Mouse (Mus musculus) lung, embryonic 14.5 days (tissue): ENCODE results near the gene Gm20662. TPM values are rescaled to one million over a fixed set of nuclear protein-coding genes. Genes with fewer than 3 reads are reported as not detected.

ENCODE experiments used
- ATAC-seq: fragments of 200-750 bp; cut with Nextera tagmentation; 2 replicates; pipeline ENCODE4 v1.8.0; 2017; ENCODE audit warnings: mild to moderate bottlenecking, moderate TSS enrichment, moderate library complexity; ENCODE audit not compliant: insufficient read depth
- DNase-seq: peaks from one replicate; pipeline ENCODE4 v3.0.0-alpha.2; 2015
- H3K27ac ChIP-seq: fragments of 300-500 bp; sonication (generic); 2 replicates; pipeline ENCODE4 v1.5.1; 2014; ENCODE audit warnings: low read depth, mild to moderate bottlenecking, moderate library complexity
- H3K27me3 ChIP-seq: fragments of 300-500 bp; sonication (generic); 2 replicates; pipeline ENCODE4 v1.6.1; 2014; ENCODE audit warnings: low read length, control low read depth; ENCODE audit not compliant: insufficient read depth
- H3K36me3 ChIP-seq: fragments of 300-500 bp; sonication (generic); 2 replicates; pipeline ENCODE4 v1.6.1; 2014; ENCODE audit warnings: control low read depth; ENCODE audit not compliant: insufficient read depth
- H3K4me1 ChIP-seq: fragments of 300-500 bp; sonication (generic); 2 replicates; pipeline ENCODE4 v1.6.1; 2014; ENCODE audit warnings: antibody characterized with exemption, control low read depth; ENCODE audit not compliant: insufficient read depth
- H3K4me2 ChIP-seq: fragments of 300-500 bp; sonication (generic); 2 replicates; pipeline ENCODE4 v1.6.1; 2014; ENCODE audit warnings: mild to moderate bottlenecking
- H3K4me3 ChIP-seq: fragments of 300-500 bp; sonication (generic); 2 replicates; pipeline ENCODE4 v1.5.1; 2014; ENCODE audit warnings: low read depth, low read length
- H3K9ac ChIP-seq: fragments of 300-500 bp; sonication (generic); 2 replicates; pipeline ENCODE4 v1.6.1; 2014
- H3K9me3 ChIP-seq: fragments of 300-500 bp; sonication (generic); 2 replicates; pipeline ENCODE4 v1.6.1; 2016; ENCODE audit warnings: low read depth, low read length, control low read depth
- CTCF ChIP-seq: IDR thresholded peaks from 2 replicates; pipeline ENCODE4 v1.5.1; 2016; ENCODE audit warnings: antibody characterized with exemption, low read depth
- WGBS: fragments of 180-500 bp; shearing (Covaris S2); extraction: QIAGEN DNeasy Blood & Tissue Kit; methylation state at CpG from one replicate; pipeline ENCODE4 v1.1.7; 2014; 5-methylcytosine and 5-hydroxymethylcytosine counted together
- polyA plus RNA-seq: library from polyadenylated mRNA; unstranded; fragments of >200 nt; fragmentation: Nextera tagmentation; extraction: Ambion mirVana; gene quantifications from 2 replicates; pipeline ENCODE4 v1.2.1, GENCODE M21; 2014

Gm20662 gene
- polyA plus RNA-seq, 1 experiment from 2014 or later: 0.37 TPM

GRCm38 (mm10) chr9:107994464-107994863 lies 1.7 kb upstream of the Gm20662 start:
- WGBS: 39% methylated on average over 2 of the region's 2 CpGs
- no peaks in the 10 kb centered on the region for H3K4me1 ChIP-seq
- no peak overlapping the region for H3K4me3 ChIP-seq
- H3K4me2 ChIP-seq: no peak overlapping the region
- no peak overlapping the region for H3K27ac ChIP-seq
- no peaks in the 10 kb centered on the region for H3K36me3 ChIP-seq
- DNase-seq (no peak), ATAC-seq (no peak)
- TF ChIP-seq CTCF: no peak
- no peaks in the 10 kb centered on the region for H3K27me3 ChIP-seq
- no peak overlapping the region for H3K9ac ChIP-seq
- no peaks in the 10 kb centered on the region for H3K9me3 ChIP-seq

- H3K27me3 ChIP-seq: no peaks in the 10 kb centered on the region
- H3K9ac ChIP-seq: no peak overlapping the region
- no peak for TF ChIP-seq CTCF
- no peaks in the 10 kb centered on the region for H3K36me3 ChIP-seq
- 92% methylated on average over 21 of the region's 21 CpGs for WGBS
- H3K27ac ChIP-seq: no peak overlapping the region
- H3K9me3 ChIP-seq: no peaks in the 10 kb centered on the region
- no peak overlapping the region for H3K4me2 ChIP-seq
- no peaks in the 10 kb centered on the region for H3K4me1 ChIP-seq
- DNase-seq: no peak
- no peak overlapping the region for H3K4me3 ChIP-seq
- ATAC-seq: no peak
Observed at GRCm38 (mm10) chr9:107995513-107995912, 636 bp upstream of the Gm20662 start.

GRCm38 (mm10) chr9:108001922-108002770 lies 6.0 kb downstream of the Gm20662 start, which contains the start of gene Ip6k1:
Ip6k1 (plus strand) TSS chr9:108002501.
- DNase-seq: peak; percentile 100
- no peaks in the 10 kb centered on the region for H3K9me3 ChIP-seq
- peaks cover 10% of the 10 kb centered on the region for H3K4me1 ChIP-seq
- ATAC-seq: peak; percentile 99
- peak within 1 kb of the TSS; percentile 97 for H3K4me2 ChIP-seq
- no peak for TF ChIP-seq CTCF
- peak within 1 kb of the TSS; percentile 95 for H3K9ac ChIP-seq
- no peaks in the 10 kb centered on the region for H3K36me3 ChIP-seq
- peak within 1 kb of the TSS; percentile 99 for H3K4me3 ChIP-seq
- under 1% methylated on average over 51 of the region's 51 CpGs for WGBS
- no peaks in the 10 kb centered on the region for H3K27me3 ChIP-seq
- H3K27ac ChIP-seq: peak within 1 kb of the TSS; percentile 93

GRCm38 (mm10) chr9:108002778-108003530 lies 6.8 kb downstream of the Gm20662 start:
- peak overlapping the region; percentile 99 for H3K4me3 ChIP-seq
- peak; percentile 52 for DNase-seq
- H3K27me3 ChIP-seq: no peaks in the 10 kb centered on the region
- ATAC-seq: no peak
- H3K9me3 ChIP-seq: no peaks in the 10 kb centered on the region
- H3K4me2 ChIP-seq: peak overlapping the region; percentile 93
- H3K36me3 ChIP-seq: no peaks in the 10 kb centered on the region
- peak overlapping the region; percentile 95 for H3K9ac ChIP-seq
- under 1% methylated on average over 50 of the region's 50 CpGs for WGBS
- TF ChIP-seq CTCF: no peak
- peak overlapping the region; percentile 93 for H3K27ac ChIP-seq
- peaks cover 10% of the 10 kb centered on the region for H3K4me1 ChIP-seq

GRCm38 (mm10) chr9:108003531-108003890 lies 7.4 kb downstream of the Gm20662 start:
- H3K4me1 ChIP-seq: peaks cover 10% of the 10 kb centered on the region
- H3K9me3 ChIP-seq: no peaks in the 10 kb centered on the region
- 10% methylated on average over 8 of the region's 8 CpGs for WGBS
- H3K27me3 ChIP-seq: no peaks in the 10 kb centered on the region
- no peak for TF ChIP-seq CTCF
- peak; percentile 27 for DNase-seq
- H3K36me3 ChIP-seq: no peaks in the 10 kb centered on the region
- H3K9ac ChIP-seq: peak overlapping the region; percentile 95
- ATAC-seq: no peak
- 0 out of 2 replicates have a peak overlapping the region, but pooled peaks have one; percentile 2 for H3K27ac ChIP-seq
- H3K4me3 ChIP-seq: peak overlapping the region; percentile 99
- H3K4me2 ChIP-seq: peak overlapping the region; percentile 93

GRCm38 (mm10) chr9:108008041-108008440 lies 11.9 kb downstream of the Gm20662 start:
- TF ChIP-seq CTCF: no peak
- Histone ChIP-seq H3K27ac (no peak overlapping the region), H3K4me2 (no peak overlapping the region), H3K4me1 (peaks cover 8% of the 10 kb centered on the region), H3K9me3 (no peaks in the 10 kb centered on the region), H3K9ac (no peak overlapping the region), H3K36me3 (peaks cover 5% of the 10 kb centered on the region; the same call in 1 of the 2 replicates), H3K27me3 (no peaks in the 10 kb centered on the region), H3K4me3 (no peak overlapping the region)
- 75% methylated on average over 5 of the region's 5 CpGs for WGBS
- no peak for ATAC-seq
- DNase-seq: no peak

GRCm38 (mm10) chr9:108010385-108010784 lies 14.2 kb downstream of the Gm20662 start:
- no peak for TF ChIP-seq CTCF
- H3K27ac ChIP-seq: no peak overlapping the region
- H3K9me3 ChIP-seq: no peaks in the 10 kb centered on the region
- DNase-seq: no peak
- no peak overlapping the region for H3K9ac ChIP-seq
- ATAC-seq: no peak
- no peak overlapping the region for H3K4me2 ChIP-seq
- H3K4me3 ChIP-seq: no peak overlapping the region
- no peaks in the 10 kb centered on the region for H3K27me3 ChIP-seq
- peaks cover 13% of the 10 kb centered on the region; the same call in 1 of the 2 replicates for H3K36me3 ChIP-seq
- no peaks in the 10 kb centered on the region for H3K4me1 ChIP-seq
